8 mouse cellular contexts compared by ENCODE assay signal in genomic region chr1:136142336-136142735, GRCm38 (mm10). TPM values are rescaled to one million over a fixed set of nuclear protein-coding genes. Genes with fewer than 3 reads are reported as not detected.
DNase-seq lines count a peak whose midpoint lies in the region; ATAC-seq and TF ChIP-seq lines count a peak whose summit lies in the region.

No protein-coding gene starts in this region.

- no peak overlapping the region for H3K9ac ChIP-seq in forebrain, embryonic 12.5 days
- H3K9ac ChIP-seq in midbrain, embryonic 16.5 days (ENCODE audit: low read depth, low read length) = peak overlapping the region; percentile 36

- TF ChIP-seq CTCF in layer of hippocampus, adult 2 months (conservative IDR thresholded peaks at IDR 0.05) = no peak

- H3K4me2 ChIP-seq in forebrain, embryonic 12.5 days = 0 out of 2 replicates have a peak overlapping the region, but pooled peaks have one; percentile 3
- no peak overlapping the region for H3K4me2 ChIP-seq in midbrain, embryonic 16.5 days (ENCODE audit: low read length)

- H3K4me1 ChIP-seq in forebrain, embryonic 12.5 days = peaks cover 73% of the 10 kb centered on the region
- H3K4me1 ChIP-seq in midbrain, embryonic 16.5 days (ENCODE audit: control insufficient read depth, insufficient read depth, low read length) = peaks cover 63% of the 10 kb centered on the region

- WGBS in forebrain, embryonic 12.5 days = 41% methylated on average over 6 of the region's 6 CpGs
- WGBS in midbrain, embryonic 16.5 days = 8% methylated on average over 6 of the region's 6 CpGs

- no peak overlapping the region for H3K4me3 ChIP-seq in forebrain, embryonic 12.5 days (replicated peaks)
- H3K4me3 ChIP-seq in layer of hippocampus, adult 2 months = no peak overlapping the region
- no peak overlapping the region for H3K4me3 ChIP-seq in midbrain, embryonic 16.5 days (ENCODE audit: low read depth, low read length)

- peaks cover 26% of the 10 kb centered on the region for H3K36me3 ChIP-seq in forebrain, embryonic 12.5 days (replicated peaks)
- peaks cover 20% of the 10 kb centered on the region for H3K36me3 ChIP-seq in midbrain, embryonic 16.5 days (ENCODE audit: control insufficient read depth, insufficient read depth, low read length)

- H3K27ac ChIP-seq in forebrain, embryonic 12.5 days = peak overlapping the region; percentile 66
- peak overlapping the region; percentile 95 for H3K27ac ChIP-seq in layer of hippocampus, adult 2 months
- H3K27ac ChIP-seq in midbrain, embryonic 16.5 days (ENCODE audit: low read length) = peak overlapping the region; percentile 69

- DNase-seq in kidney, postnatal 14 days = peak; percentile 18
- DNase-seq in kidney, adult 11 months = no peak
- peak; percentile 69 to 83 for DNase-seq in layer of hippocampus, adult 2 months (ENCODE audit: low spot score in 2 of 2)
- DNase-seq in adrenal gland, postnatal 25 days = no peak
- DNase-seq in natural killer cell, adult 2 months (ENCODE audit: low spot score in 2 of 2) = no peak
- DNase-seq in spleen, postnatal 10 days (ENCODE audit: low spot score in 2 of 2) = no peak

- no peaks in the 10 kb centered on the region for H3K9me3 ChIP-seq in forebrain, embryonic 12.5 days
- H3K9me3 ChIP-seq in midbrain, embryonic 16.5 days (replicated peaks; ENCODE audit: control insufficient read depth, low read length, poor library complexity, severe bottlenecking) = no peaks in the 10 kb centered on the region

- H3K27me3 ChIP-seq in forebrain, embryonic 12.5 days = no peaks in the 10 kb centered on the region; the same call in 1 of the 2 replicates
- H3K27me3 ChIP-seq in midbrain, embryonic 16.5 days (ENCODE audit: control insufficient read depth, insufficient read depth, low read depth, low read length) = no peaks in the 10 kb centered on the region

- ATAC-seq in forebrain, embryonic 12.5 days (ENCODE audit: low FRiP score) = peak; percentile 42
- ATAC-seq in midbrain, embryonic 16.5 days = peak; percentile 41

RNA-seq across cellular contexts. Expression of gene Kif21b, which starts 11.1 kb away (rescaled TPM):
- 45.7 and 47.7 TPM in 2 replicates for polyA plus RNA-seq in forebrain, embryonic 12.5 days (2016; fragmentation: Nextera tagmentation; extraction: Ambion mirVana)
- total RNA-seq in layer of hippocampus, adult 2 months (2021) = 10 to 100 TPM; 33.9 to 36.5 TPM
- 47.9 and 55.7 TPM in 2 replicates for polyA plus RNA-seq in midbrain, embryonic 16.5 days (2015; fragmentation: Nextera tagmentation; extraction: Ambion mirVana)
- 3.2 and 4.6 TPM in 2 replicates for total RNA-seq in adrenal gland, postnatal 25 days (2021)

Comparison
In these comparisons a context has a peak if more than half of its experiments do, and no peak if none do; other contexts are left out.
1. DNase-seq: peak in kidney, postnatal 14 days (single experiment) and layer of hippocampus, adult 2 months (2 of 2); none in kidney, adult 11 months (single experiment), adrenal gland, postnatal 25 days (single experiment), natural killer cell, adult 2 months (0 of 2) and spleen, postnatal 10 days (0 of 2).
2. Peak in every context shown above with its lines, with median percentiles within 50 percentile points of each other: H3K27ac ChIP-seq.